Mouse (Mus musculus): ENCODE results near the gene Ahcyl2.
A peak's percentile ranks its signal among the peaks of the same experiment; 100 is the strongest.

Ahcyl2 gene

GRCm38 (mm10) chr6:29913673-29914072 is 145.9 kb downstream of the Ahcyl2 start:
- DNase-seq (ENCODE audit: inconsistent ontology term): no peak

GRCm38 (mm10) chr6:29914136-29914535 is 146.3 kb downstream of the Ahcyl2 start:
- no peak for DNase-seq (ENCODE audit: inconsistent ontology term)

- no peak for DNase-seq (ENCODE audit: inconsistent ontology term)
Observed at GRCm38 (mm10) chr6:29915836-29916235, 148.0 kb downstream of the Ahcyl2 start.

- DNase-seq (ENCODE audit: inconsistent ontology term): peak; percentile 94
Observed at GRCm38 (mm10) chr6:29916530-29917382, 148.9 kb downstream of the Ahcyl2 start, which contains the start of gene Strip2. Gene Strip2 (plus strand): TSS chr6:29917012.

GRCm38 (mm10) chr6:29917383-29917720 is 149.5 kb downstream of the Ahcyl2 start:
- DNase-seq (ENCODE audit: inconsistent ontology term): no peak

- DNase-seq (ENCODE audit: inconsistent ontology term): no peak
Observed at GRCm38 (mm10) chr6:29917947-29918346, 150.1 kb downstream of the Ahcyl2 start.

- no peak for DNase-seq (ENCODE audit: inconsistent ontology term)
Observed at GRCm38 (mm10) chr6:29923501-29923900, 155.7 kb downstream of the Ahcyl2 start.

GRCm38 (mm10) chr6:29925594-29926219 is 157.9 kb downstream of the Ahcyl2 start:
- no peak for DNase-seq (ENCODE audit: inconsistent ontology term)

- DNase-seq (ENCODE audit: inconsistent ontology term): no peak
Observed at GRCm38 (mm10) chr6:29930087-29930486, 162.3 kb downstream of the Ahcyl2 start.

GRCm38 (mm10) chr6:29930665-29931064 is 162.9 kb downstream of the Ahcyl2 start:
- no peak for DNase-seq (ENCODE audit: inconsistent ontology term)

- DNase-seq (ENCODE audit: inconsistent ontology term): no peak
Observed at GRCm38 (mm10) chr6:29931181-29931580, 163.4 kb downstream of the Ahcyl2 start.

GRCm38 (mm10) chr6:29935741-29936140 is 167.9 kb downstream of the Ahcyl2 start:
- no peak for DNase-seq (ENCODE audit: inconsistent ontology term)

- peak; percentile 37 for DNase-seq (ENCODE audit: inconsistent ontology term)
Observed at GRCm38 (mm10) chr6:29940428-29940827, 172.6 kb downstream of the Ahcyl2 start.

- peak; percentile 30 for DNase-seq (ENCODE audit: inconsistent ontology term)
Observed at GRCm38 (mm10) chr6:29941036-29941435, 173.2 kb downstream of the Ahcyl2 start.

- no peak for DNase-seq (ENCODE audit: inconsistent ontology term)
Observed at GRCm38 (mm10) chr6:29944465-29944864, 176.7 kb downstream of the Ahcyl2 start.

GRCm38 (mm10) chr6:29946568-29946967 is 178.8 kb downstream of the Ahcyl2 start:
- peak; percentile 8 for DNase-seq (ENCODE audit: inconsistent ontology term)

- no peak for DNase-seq (ENCODE audit: inconsistent ontology term)
Observed at GRCm38 (mm10) chr6:29947823-29948222, 180.0 kb downstream of the Ahcyl2 start.

GRCm38 (mm10) chr6:29956749-29957148 is 188.9 kb downstream of the Ahcyl2 start:
- no peak for DNase-seq (ENCODE audit: inconsistent ontology term)

GRCm38 (mm10) chr6:29958669-29959068 is 190.9 kb downstream of the Ahcyl2 start:
- DNase-seq (ENCODE audit: inconsistent ontology term): no peak

- no peak for DNase-seq (ENCODE audit: inconsistent ontology term)
Observed at GRCm38 (mm10) chr6:29961081-29961480, 193.3 kb downstream of the Ahcyl2 start.
